Mouse (Mus musculus) CD8-positive naive resting alpha-beta T cell, adult 2 months (primary cell): ENCODE measurements around the gene Fem1a.

Experiments
- DNase-seq, 2 experiments: peaks; one replicate each; pipeline ENCODE4 v3.0.0; 2022; ENCODE audit warnings: low read depth in 2 of 2, low spot score in 2 of 2

The Fem1a gene

DNA sequence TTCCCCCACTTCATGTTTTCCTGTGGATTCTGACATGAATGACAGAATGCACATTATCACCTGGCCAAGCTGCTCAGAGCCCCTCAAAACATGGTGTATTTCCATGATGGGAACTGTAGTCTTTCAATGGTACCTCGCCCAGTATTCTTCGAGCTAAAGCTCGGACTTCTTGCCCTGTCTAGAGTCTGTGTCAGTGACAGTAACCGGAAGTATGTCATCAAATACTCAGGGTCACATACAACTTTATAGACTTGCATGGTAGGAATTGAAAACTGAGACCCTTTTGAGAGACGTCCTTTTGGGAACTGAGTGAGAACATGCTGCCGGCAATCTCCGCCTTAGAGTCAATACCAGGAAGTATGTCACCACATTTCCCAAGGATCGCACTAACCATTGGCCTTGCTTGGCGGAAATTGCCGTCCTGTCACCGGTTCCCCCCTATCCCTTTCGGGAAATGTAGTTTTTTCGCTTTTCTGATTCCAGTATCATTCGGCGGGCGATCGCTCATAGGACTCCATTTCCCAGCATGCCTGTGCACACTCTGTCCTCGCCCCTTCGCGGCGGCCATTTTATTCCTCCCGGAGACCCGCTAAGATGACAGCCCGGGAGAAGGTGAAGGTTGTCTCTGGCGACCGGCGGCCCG is at the start of gene Fem1a:
Gene Fem1a (plus strand): TSS at position 572 of the 643 bp plus-strand sequence.
- peak; percentile 94 for DNase-seq

DNA sequence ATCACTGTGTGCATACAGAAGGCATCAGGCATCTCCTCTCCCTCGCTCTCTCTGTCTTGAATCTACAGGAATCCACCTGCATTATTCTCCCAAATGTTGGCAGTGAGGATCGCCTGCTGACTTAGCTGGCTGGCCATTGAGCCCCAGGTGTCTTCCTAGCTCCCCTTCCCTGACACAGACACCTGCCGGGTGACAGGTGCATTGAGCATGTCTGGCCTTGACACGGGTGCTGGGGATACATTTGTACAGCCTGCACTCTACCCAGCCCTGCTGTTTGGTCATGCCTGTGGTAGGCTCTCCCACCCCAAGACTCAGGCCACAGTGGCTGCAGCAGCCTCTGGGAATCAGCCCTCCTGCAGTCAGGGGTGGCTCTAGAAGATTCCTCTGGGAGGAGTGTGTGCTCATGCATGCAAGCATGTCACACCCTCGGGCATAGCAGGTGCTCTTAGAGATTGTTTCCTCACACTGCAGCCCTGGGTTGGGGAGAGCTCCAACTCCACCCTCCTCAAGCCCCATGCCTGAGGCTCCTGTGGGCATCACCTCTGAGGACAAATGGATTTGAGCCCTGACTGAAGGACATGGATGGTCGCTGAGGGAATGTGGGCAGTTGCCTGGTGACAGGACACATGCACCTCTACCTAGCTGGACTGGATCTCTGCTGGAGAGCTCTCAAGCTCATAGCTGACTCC is 49.5 kb upstream of the Fem1a start:
- DNase-seq: no peak

DNA sequence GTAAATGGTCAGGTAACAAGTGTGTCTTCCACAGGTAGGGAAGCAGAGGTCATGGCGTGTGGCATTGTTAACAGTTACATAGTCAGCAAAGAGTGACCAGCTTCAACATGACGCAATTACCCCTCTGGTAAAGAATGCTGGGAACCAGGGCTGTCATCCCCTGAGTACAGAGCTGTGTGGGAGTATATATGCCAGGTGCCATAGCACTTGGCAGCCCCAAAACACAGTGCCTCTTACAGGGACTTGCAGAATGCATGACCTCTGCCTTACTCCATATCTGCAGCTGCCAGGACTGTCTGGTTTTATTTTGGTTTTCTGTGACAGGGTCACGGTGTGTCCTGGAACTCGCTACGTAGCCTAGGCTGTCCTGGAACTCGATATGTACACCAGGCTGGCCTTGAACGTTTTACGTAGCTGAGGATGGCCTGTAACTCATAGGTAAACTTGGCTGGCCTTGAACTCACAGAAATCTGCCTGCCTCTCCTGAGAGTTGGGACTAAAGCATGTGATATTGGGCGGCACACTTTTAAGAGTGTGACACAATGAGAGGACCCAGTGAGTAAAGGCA is 48.6 kb upstream of the Fem1a start:
- DNase-seq: no peak

DNA sequence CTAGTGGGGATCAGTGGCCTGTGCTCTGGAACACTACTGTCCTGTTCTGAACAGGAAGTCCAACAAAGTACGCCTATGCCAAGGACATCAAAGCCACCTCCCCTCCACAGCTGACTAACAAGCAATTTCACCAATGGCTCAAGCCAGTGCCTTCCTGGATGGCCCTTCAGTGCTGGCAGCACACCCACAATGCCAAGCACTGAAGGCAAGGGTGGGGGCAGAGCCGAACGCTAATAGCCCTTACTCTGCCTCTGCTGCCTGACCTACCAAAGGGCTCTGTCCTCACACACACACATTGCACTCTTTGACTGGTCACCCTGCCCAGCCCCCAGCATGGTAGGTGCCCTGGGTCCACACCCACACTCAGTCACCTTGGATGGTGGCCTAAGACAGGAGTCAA is 47.8 kb upstream of the Fem1a start:
- DNase-seq: no peak

DNA sequence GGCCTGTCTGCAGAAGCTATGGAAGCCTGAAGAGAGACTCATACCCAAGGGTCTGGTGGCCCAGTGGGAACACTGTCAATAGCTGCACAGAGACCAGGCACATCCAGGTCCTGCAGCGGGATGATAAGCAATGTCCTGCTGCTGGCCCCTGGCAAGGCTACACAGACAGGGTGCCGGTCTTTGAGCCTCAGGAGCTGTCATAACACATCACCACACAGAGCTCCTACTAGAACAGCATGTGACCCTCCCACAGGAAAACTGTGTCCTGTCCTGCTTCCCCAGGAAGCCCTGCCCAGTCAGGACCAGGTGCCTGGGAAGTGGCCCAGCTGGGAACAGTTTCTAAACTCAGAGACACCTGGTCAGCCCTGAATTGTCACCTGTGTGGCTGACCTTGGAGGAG is 45.5 kb upstream of the Fem1a start:
- DNase-seq: no peak

DNA sequence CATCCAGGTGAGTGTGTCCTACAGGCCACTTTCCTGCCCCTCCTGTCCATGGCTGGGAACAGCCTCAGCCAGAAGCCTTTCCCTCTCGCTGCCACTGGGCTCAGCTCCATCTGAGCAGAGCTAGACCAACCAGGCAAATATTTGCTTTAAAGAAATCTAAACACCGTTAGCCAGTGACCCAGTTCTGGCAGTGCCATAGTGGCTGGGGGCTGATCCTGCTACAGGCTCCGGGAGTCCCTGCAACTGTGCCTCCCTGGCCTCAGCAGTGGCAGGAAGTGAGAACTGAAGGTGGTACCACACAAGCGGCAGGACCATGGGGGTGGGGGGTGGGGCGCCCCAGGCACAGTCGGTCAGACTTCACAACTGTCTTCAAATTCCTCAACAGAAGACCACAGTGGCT is 43.9 kb upstream of the Fem1a start:
- no peak for DNase-seq

DNA sequence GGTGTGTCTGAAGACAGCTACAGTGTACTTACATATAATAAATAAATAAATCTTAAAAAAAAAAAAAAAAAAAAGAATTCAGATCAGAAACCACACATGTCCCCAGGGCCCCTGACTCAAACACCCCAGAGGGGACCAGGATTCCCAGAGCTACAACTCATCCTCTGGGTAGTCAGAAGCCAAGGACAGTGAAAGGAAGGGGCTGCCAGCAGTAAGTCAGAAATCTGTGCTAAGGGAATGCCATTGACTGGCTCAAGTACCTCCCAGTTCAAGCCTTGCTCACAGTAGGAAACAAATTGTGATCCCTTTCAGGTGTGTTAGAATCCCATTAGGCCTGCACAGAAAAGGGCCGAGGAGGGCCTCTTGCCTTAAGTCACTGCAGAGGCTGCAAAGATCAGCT is 42.4 kb upstream of the Fem1a start:
- DNase-seq: no peak

DNA sequence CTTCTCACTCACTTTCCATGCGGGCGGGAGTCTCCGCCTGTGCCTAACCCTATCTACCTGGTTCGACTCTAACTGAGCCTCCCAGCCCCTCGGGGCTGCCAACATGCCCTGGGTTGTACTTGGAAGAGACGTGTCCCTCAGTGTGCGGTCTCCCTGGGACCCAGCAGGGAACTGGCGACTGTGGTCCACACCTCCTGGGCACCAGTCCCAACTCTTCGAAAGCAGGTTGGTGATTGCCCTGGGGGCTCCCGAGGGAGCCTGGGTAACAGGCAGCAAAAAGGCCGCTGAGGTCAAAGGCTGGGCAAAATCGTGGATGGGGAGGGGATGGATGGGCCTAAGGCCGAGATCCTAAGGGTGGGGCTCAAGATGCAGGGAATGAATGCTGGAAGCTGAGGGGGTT is 38.9 kb upstream of the Fem1a start:
- no peak for DNase-seq

DNA sequence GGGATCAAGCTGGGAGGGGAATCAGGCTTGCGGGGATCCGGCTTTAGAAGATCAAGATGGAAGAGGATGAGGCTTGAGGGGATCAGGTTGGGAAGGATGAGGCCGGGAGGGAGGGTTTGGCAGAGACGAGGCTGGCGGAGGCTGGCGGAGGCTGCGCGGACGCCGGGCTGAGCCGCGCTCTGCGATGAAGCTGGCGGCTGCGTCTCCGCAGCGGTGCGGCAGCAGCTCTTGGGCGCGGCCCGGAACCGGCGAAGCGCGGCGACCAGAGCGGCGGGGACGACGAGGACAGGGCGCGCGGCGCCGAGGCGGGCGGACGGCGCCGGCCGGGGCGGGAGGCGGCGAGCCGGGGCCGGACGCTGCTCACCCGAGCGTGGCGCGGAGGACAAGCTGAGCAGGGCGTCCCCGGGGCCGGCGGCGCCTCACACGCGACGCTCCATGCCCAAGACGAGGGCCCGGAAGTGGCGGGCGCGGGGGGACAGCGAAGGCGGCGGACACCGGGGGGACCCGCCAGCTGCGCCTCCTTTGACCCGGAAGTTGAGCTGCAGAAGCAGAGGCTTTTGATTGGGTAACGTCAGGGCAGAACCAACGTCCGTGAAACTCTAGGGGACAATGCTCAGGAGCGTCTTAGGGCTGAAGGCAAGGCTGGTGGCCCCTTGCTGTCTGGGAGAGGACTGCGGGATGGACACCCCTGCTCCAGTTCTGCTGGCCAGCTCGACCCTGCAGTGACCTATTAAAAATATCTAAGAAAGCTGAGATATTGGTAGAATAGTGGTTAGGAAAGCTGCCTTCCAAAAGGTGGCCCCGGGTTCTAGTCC is 38.0 kb upstream of the Fem1a start, which contains the start of gene Dpp9:
Gene Dpp9 (minus strand): TSS at position 529 of the 815 bp plus-strand sequence.
- DNase-seq: peak; percentile 79

DNA sequence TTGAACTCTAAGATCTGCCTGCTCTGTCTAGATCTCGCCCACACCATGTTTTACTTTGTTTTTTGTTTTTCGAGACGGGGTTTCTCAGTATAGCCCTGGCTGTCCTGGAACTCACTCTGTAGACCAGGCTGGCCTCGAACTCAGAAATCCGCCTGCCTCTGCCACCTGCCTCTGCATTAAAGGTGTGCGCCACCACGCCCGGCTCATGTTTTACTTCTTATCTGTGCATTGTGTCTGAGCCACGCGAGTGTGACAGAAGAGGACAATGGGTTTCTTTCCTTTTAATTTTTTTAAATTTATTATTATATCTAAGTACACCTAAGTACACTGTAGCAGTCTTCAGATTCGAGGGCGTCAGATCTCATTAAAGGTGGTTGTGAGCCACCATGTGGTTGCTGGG is 37.4 kb upstream of the Fem1a start:
- no peak for DNase-seq

DNA sequence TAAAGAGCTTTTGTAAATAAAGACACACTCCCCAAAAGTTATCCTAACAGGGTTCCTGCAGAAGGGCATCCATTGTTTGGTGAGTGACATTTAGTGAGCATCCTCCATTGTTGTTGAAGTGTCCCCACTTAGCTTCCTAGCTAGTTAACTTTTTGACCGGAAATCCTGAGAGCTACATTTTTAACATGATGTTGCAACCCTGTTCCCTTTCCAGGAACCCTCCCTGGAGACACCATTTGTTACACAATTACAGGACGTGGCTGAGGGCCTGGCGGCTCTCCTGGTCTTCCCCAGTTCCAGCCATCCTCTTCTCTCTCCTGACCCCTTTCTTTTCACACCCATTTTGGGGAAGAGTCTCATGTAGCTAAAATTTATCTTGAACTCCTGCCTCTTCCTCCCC is 36.8 kb upstream of the Fem1a start:
- DNase-seq: no peak

DNA sequence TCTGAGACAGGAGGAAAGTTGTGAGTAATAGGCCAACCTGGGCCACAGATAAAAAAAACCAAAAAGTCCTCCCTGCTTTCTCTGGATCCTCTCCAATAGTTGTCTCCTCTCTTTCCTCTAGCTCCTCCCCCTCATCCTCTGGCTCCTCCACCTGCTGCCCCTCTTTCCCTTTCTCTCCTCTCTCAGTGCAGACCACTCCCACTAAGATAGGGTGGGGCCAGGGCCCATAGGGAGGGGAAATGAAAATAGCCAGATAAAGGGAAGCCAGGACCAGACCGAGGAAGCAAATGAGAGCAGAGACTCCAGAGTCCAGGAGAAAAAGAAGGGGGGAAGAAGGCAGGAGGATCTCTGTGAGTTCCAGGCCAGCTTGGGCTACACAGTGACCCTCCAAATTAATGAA is 31.7 kb upstream of the Fem1a start:
- no peak for DNase-seq

DNA sequence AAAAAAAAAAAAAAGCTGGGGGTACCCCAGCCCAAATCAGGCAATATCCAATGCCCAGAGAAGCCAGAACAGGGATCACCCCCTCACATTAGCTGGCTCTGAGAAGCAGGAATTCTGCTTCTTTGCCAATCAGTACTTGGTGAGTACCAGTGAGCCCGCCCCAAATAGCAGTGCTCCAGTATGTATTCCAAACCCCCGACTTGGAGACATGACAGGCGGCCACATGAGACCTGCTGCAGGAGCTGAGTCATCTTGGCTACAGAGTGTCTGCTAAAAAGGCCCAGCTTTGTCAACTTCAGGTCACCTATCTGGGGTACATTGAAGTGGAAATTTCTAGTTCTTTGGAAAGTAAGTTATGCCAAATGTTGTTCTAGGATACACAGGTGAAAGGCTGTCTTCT is 30.0 kb upstream of the Fem1a start:
- DNase-seq: no peak

DNA sequence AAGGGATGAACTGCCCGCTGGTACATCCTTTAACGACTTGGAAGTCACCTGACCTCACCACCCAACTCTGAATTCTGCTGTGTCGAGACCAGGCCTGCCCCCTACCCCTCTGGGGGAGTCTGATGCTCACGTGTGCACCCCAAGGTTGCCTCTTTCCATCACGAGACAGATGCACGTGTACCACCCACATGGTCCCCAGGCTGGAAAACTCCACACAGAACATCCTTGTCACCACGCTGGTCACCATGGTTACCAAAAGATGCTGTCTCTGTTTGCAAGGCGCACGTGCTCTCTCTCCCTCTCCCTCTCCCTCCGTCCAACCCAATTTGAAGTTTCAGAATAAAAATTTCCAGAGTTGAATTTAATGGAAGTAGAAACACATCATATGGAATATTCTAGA is 26.7 kb upstream of the Fem1a start:
- DNase-seq: no peak

DNA sequence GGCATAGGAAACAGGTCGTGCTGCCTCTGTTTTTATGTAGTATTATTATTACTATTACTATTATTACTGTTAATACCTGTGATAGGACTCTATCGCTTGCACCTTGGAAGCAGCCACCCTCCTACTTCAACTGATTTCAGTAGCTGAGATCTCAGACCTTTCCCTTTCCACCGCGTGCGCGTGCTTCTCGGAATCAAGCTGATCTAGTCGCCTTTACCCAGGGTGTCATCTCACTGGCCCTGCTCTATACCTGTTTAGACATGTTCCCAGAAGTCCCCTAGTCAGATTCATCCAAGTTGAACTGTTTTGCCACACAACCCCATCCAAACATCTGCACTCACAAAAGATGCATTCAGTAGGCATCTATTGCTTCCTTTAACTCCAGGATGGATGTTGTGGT is 23.2 kb upstream of the Fem1a start:
- DNase-seq: no peak

DNA sequence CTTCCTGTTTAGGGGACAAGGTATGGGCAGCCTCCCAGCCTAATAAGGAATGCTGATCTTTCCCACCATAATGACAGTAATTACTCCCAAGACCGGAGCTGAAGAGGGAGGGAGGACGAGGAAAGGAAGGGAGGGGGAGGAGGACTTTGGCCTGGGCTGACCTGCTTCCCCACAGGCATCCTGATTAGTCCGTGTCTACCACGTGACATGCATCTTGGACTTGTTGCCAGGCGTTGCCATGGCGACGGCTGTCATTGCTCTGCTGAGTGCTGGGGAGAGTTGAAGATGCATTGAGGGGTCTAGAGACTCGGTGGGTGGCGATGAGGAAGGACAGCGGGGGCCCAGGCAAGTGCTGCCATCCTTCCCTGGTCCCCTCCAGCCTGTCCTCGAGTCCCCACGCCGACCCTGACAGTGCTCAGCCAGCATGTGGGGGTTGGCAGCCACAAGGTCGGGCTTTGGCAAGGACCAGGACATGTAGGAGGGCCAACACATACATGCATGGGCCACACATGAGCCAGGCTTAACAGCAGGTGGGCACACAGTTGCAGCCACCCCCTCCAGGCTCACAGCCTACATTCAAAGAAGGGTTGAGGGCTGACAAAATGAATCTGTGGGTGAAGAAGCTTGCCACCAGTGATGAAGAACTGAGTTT is 22.7 kb upstream of the Fem1a start:
- DNase-seq: no peak

DNA sequence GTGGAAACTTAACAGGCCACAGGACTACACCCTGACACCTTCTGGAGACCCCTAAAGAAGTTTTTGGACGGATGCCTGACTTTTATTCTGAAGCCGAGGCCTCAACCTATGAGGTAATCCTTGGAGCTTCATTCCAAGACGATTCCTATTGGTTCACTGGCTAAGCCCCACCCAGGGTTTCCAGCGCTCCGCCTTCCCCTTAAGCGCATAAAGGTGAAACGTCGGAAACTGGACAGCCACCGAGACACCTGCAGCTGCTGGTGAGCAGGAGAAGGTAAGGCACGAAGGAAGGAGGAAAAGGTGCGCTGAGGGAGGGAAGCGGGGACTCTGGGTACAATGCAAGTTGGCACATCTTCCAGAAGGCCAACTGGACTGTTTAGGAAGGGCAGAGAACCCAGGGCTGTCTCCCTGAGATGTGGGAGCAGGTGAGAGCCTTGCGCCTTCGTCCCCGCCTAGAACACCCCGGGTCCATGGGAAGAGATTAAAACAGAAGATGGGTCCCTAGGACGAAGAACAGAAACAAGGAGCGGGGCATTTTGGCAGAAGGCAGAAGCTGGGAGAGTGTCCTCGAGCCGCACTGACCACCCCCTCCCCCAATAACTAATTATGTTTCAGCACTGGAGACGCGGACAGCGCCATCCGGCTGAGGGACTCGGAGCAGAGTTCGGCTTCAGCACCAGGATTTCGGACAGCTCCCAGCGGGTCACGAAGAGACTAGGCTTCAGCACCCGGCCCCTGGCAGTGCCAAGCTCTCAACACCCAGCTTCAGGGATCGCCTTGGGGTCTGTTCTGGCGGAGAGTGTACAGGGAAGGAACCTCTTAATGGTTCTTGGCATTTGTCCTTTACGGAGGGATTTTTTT is 14.8 kb upstream of the Fem1a start:
- DNase-seq: peak; percentile 36 to 58

DNA sequence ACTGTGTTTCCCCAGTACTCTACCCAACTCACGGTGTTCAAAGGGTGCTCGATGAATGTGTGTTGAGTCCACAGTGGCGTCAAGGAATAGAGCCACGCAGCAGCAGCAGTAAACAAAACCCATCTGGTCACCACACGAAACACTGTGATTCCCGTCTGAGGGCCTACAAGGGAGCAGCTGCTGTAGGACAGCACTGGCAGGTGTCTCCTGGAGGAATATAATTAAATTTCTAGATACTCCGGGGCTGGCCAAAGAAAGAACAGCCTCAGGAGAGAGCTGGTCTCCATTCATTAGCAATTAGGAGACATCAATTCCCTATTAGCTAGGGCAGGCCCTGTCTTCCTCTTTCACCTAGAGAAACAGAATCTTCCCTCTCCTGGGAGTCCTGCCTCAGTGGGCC is 11.0 kb upstream of the Fem1a start:
- no peak for DNase-seq

DNA sequence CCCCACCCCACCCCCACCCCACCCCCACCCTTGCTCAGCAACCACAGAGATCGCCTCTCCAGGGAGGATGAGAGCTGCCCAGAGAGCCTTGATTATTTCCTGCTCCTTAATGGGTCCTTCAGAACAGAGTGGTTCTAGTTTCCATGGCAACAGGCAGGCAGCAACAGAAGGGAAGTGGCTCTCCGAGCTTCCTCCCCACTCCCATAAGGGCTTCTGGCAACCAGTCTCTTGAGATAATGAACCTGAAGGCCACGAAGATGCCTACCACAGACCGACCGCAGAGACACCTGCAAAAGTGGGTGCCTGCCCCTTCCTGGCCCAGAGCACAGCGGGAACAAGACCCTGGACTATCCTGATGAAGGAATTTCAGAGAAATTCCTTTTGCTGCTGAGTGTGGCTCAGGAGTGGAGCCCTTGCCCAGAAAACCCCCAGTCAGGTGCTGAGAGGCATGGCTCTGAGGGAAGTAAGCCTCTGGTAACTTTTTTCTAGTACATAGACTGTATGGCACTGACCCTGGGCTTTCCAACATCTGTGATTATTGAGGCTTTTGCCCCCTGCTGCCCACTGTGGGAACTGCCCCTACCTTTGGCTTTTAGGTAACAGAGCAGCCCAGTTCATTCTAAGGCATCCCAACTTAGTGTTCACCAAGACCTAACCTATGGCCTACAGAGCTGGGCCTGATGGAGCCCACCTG is 5.3 kb upstream of the Fem1a start:
- DNase-seq: peak; percentile 68 to 80

DNA sequence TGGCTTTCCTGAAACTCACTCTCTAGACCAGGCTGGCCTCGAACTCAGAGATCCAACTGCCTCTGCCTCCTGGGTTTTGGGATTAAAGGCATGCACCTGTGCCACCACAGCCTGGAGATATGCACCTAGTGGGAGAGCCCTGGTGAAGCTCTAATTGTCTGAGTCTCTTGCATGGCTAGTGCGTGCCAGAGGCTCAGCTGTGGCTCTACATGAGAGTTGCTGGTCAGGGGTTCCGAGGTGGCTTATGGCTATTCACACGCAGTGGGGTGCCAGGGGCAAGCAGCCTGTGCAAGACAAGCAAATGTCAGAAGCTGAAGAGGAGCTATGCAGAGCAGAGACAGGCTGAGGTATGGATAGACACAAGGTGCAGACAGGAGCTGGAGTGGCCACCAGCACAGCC is 1.9 kb upstream of the Fem1a start:
- DNase-seq: no peak
